Mouse (Mus musculus): ENCODE data around the gene Rbm20.

GRCm38 (mm10) chr19:53893711-53894171, 216.6 kb downstream of the Rbm20 start:
- no peak for TF ChIP-seq EP300 (IDR thresholded peaks at IDR 0.05; ENCODE audit: insufficient read depth, low read depth, low read length)
- TF ChIP-seq CTCF (IDR thresholded peaks at IDR 0.05) = no peak
- TF ChIP-seq POLR2A (IDR thresholded peaks at IDR 0.05; ENCODE audit: insufficient read depth, low read depth, low read length) = no peak

Data from heart, adult 2 months (tissue).